Mouse (Mus musculus): Measurements from ENCODE around the gene Ryr1. TPM values are rescaled to one million over a fixed set of nuclear protein-coding genes. Genes with fewer than 3 reads are reported as not detected.
A peak's percentile ranks its signal among the peaks of the same experiment; 100 is the strongest.
"Not testable (repeated sequence)": the region's sequence is repeated elsewhere in the genome, so short reads cannot be mapped to it uniquely, and the experiment has no call there.

Ryr1 gene
- total RNA-seq, 2 experiments from 2014 or later: 6.1 to 8.2 TPM

GRCm38 (mm10) chr7:29101286-29102017 lies 23.5 kb downstream of the Ryr1 start:
- intact Hi-C loops (cut with DNase I): loop anchor here (10.0 kb wide), 1 partner anchor 57 kb away; no protein-coding TSS in a partner anchor

GRCm38 (mm10) chr7:29097131-29097530 lies 27.8 kb downstream of the Ryr1 start:
- intact Hi-C loops (cut with DNase I): no loop called here
- no peak for DNase-seq (ENCODE audit: low spot score in 2 of 2)

More at GRCm38 (mm10) chr7:29101286-29102017, 23.5 kb downstream of the Ryr1 start:
- DNase-seq (ENCODE audit: low spot score in 2 of 2): no peak

- intact Hi-C loops (cut with DNase I): no loop called here
- DNase-seq (ENCODE audit: low spot score in 2 of 2): peak; percentile 68 to 72
Observed at GRCm38 (mm10) chr7:29088817-29089216, 36.2 kb downstream of the Ryr1 start.

GRCm38 (mm10) chr7:29086902-29087301 lies 38.1 kb downstream of the Ryr1 start:
- DNase-seq (ENCODE audit: low spot score in 2 of 2): no peak
- intact Hi-C loops (cut with DNase I): no loop called here

- no peak for DNase-seq (ENCODE audit: low spot score in 2 of 2)
- intact Hi-C loops (cut with DNase I): no loop called here
Observed at GRCm38 (mm10) chr7:29085981-29086380, 39.0 kb downstream of the Ryr1 start.

- intact Hi-C loops (cut with DNase I): no loop called here
- DNase-seq (ENCODE audit: low spot score in 2 of 2): no peak
Observed at GRCm38 (mm10) chr7:29084411-29084810, 40.6 kb downstream of the Ryr1 start.

GRCm38 (mm10) chr7:29079419-29079950 lies 45.5 kb downstream of the Ryr1 start:
- intact Hi-C loops (cut with DNase I): no loop called here
- no peak for DNase-seq (ENCODE audit: low spot score in 2 of 2)

GRCm38 (mm10) chr7:29076977-29077376 lies 48.0 kb downstream of the Ryr1 start:
- peak; percentile 55 to 82 for DNase-seq (ENCODE audit: low spot score in 2 of 2)
- intact Hi-C loops (cut with DNase I): no loop called here

- intact Hi-C loops (cut with DNase I): no loop called here
- no peak for DNase-seq (ENCODE audit: low spot score in 2 of 2)
Observed at GRCm38 (mm10) chr7:29075208-29075607, 49.8 kb downstream of the Ryr1 start.

GRCm38 (mm10) chr7:29072689-29073088 lies 52.3 kb downstream of the Ryr1 start:
- intact Hi-C loops (cut with DNase I): no loop called here
- DNase-seq (ENCODE audit: low spot score in 2 of 2): peak; percentile 37 to 50

GRCm38 (mm10) chr7:29071169-29071891 lies 53.6 kb downstream of the Ryr1 start:
- intact Hi-C loops (cut with DNase I): no loop called here
- DNase-seq (ENCODE audit: low spot score in 2 of 2): peak; percentile 64 to 72

- no peak for DNase-seq (ENCODE audit: low spot score in 2 of 2)
- intact Hi-C loops (cut with DNase I): no loop called here
Observed at GRCm38 (mm10) chr7:29070364-29071168, 54.4 kb downstream of the Ryr1 start.

- DNase-seq (ENCODE audit: low spot score in 2 of 2): no peak
- intact Hi-C loops (cut with DNase I): no loop called here
Observed at GRCm38 (mm10) chr7:29067758-29068157, 57.2 kb downstream of the Ryr1 start.

GRCm38 (mm10) chr7:29063476-29063875 lies 61.5 kb downstream of the Ryr1 start:
- DNase-seq (ENCODE audit: low spot score in 2 of 2); intact Hi-C loops (cut with DNase I): not testable (repeated sequence)

GRCm38 (mm10) chr7:29061522-29062037 lies 63.4 kb downstream of the Ryr1 start:
- intact Hi-C loops (cut with DNase I): no loop called here
- no peak for DNase-seq (ENCODE audit: low spot score in 2 of 2)

GRCm38 (mm10) chr7:29059445-29059844 lies 65.5 kb downstream of the Ryr1 start:
- intact Hi-C loops (cut with DNase I): loop anchor here (10.0 kb wide), 3 partner anchors 95 to 465 kb away; partner anchors contain the start of gene Fam98c
- no peak for DNase-seq (ENCODE audit: low spot score in 2 of 2)

GRCm38 (mm10) chr7:29052821-29053220 lies 72.2 kb downstream of the Ryr1 start:
- intact Hi-C loops (cut with DNase I): loop anchor here (2.0 to 10.0 kb wide), 4 partner anchors 102 to 472 kb away; partner anchors contain the start of gene Fam98c
- no peak for DNase-seq (ENCODE audit: low spot score in 2 of 2)

- intact Hi-C loops (cut with DNase I): loop anchor here (10.0 kb wide), 3 partner anchors 104 to 474 kb away; partner anchors contain the start of gene Fam98c
- peak; percentile 81 to 91 for DNase-seq (ENCODE audit: low spot score in 2 of 2)
Observed at GRCm38 (mm10) chr7:29050797-29051196, 74.2 kb downstream of the Ryr1 start.

- no peak for DNase-seq (ENCODE audit: low spot score in 2 of 2)
- intact Hi-C loops (cut with DNase I): loop anchor here (10.0 kb wide), 1 partner anchor 56 kb away; no protein-coding TSS in a partner anchor
Observed at GRCm38 (mm10) chr7:29048615-29049014, 76.4 kb downstream of the Ryr1 start.

Data from left cerebral cortex, postnatal 14 days (tissue).